Mouse (Mus musculus) kidney, adult 2 months (tissue): Measurements from ENCODE around the gene Sh3bgr. TPM values are rescaled to one million over a fixed set of nuclear protein-coding genes. Genes with fewer than 3 reads are reported as not detected.

Experiments used
- DNase-seq: peaks from one replicate; pipeline ENCODE4 v3.0.0; 2021
- H3K27ac ChIP-seq: fragments of 200-500 bp; 2 replicates; pipeline ENCODE4 v1.5.1; 2012; ENCODE audit warnings: low read depth, low read length, control low read depth, inconsistent platforms; ENCODE audit not compliant: insufficient read depth
- H3K27me3 ChIP-seq: fragments of 200-500 bp; replicated peaks from 2 replicates; pipeline ENCODE4 v1.6.1; 2012; ENCODE audit warnings: mild to moderate bottlenecking, moderate library complexity, low read length, inconsistent platforms; ENCODE audit not compliant: control insufficient read depth, insufficient read depth
- H3K36me3 ChIP-seq: fragments of 200-500 bp; 2 replicates; pipeline ENCODE4 v1.6.1; 2012; ENCODE audit warnings: mild to moderate bottlenecking, moderate library complexity, low read length, inconsistent platforms; ENCODE audit not compliant: control insufficient read depth, insufficient read depth
- H3K4me1 ChIP-seq: fragments of 200-500 bp; 2 replicates; pipeline ENCODE4 v1.6.1; 2011; ENCODE audit warnings: low read length; ENCODE audit not compliant: control insufficient read depth, insufficient read depth
- H3K4me3 ChIP-seq: fragments of 200-500 bp; 2 replicates; pipeline ENCODE4 v1.5.1; 2011; ENCODE audit warnings: mild to moderate bottlenecking, low read depth, low read length, control low read depth; ENCODE audit not compliant: insufficient read depth
- CTCF ChIP-seq: fragments of 200-500 bp; conservative IDR thresholded peaks from 2 replicates; pipeline ENCODE4 v1.5.1; 2011; ENCODE audit warnings: low read depth, mild to moderate bottlenecking, control low read depth, low read length, moderate library complexity, mixed read lengths; ENCODE audit not compliant: insufficient read depth, insufficient read length
- POLR2A ChIP-seq: fragments of 200-500 bp; IDR thresholded peaks from one replicate; pipeline ENCODE4 v1.6.1; 2011; ENCODE audit warnings: low read depth, low read length, control low read depth
- WGBS: fragments of 180-500 bp; shearing (Covaris S2); methylation state at CpG from one replicate; pipeline ENCODE4 v1.1.7; 2018; 5-methylcytosine and 5-hydroxymethylcytosine counted together
- polyA plus RNA-seq: library from polyadenylated mRNA; depleted of rRNA; stranded (reverse); fragments of >200 nt; gene quantifications from 2 replicates; pipeline ENCODE4 v1.2.3, GENCODE M21; 2012; rRNA removed

Sh3bgr gene
- 4.5 and 6.7 TPM in 2 replicates for polyA plus RNA-seq

- 2% methylated on average over 20 of the region's 20 CpGs for WGBS
These were observed at the start of gene Sh3bgr for GRCm38 (mm10) chr16:96199913-96200701. Sh3bgr (plus strand) TSS chr16:96200450.

GRCm38 (mm10) chr16:96150995-96151394 lies 49.3 kb upstream of the Sh3bgr start:
- TF ChIP-seq CTCF (no peak), POLR2A (no peak)
- DNase-seq = no peak
- WGBS = 69% methylated on average over 4 of the region's 4 CpGs
- H3K27me3 ChIP-seq = no peaks in the 10 kb centered on the region
- no peak overlapping the region for H3K4me3 ChIP-seq
- H3K4me1 ChIP-seq = peaks cover under 1% of the 10 kb centered on the region; the same call in 1 of the 2 replicates
- H3K36me3 ChIP-seq = no peaks in the 10 kb centered on the region
- H3K27ac ChIP-seq = no peak overlapping the region

More at GRCm38 (mm10) chr16:96199913-96200701, at the start of gene Sh3bgr:
- no peaks in the 10 kb centered on the region for H3K4me1 ChIP-seq
- no peaks in the 10 kb centered on the region for H3K36me3 ChIP-seq
- peak within 1 kb of the TSS; percentile 55 for H3K4me3 ChIP-seq
- peak; percentile 85 for DNase-seq
- H3K27me3 ChIP-seq = no peaks in the 10 kb centered on the region
- TF ChIP-seq CTCF = no peak
- TF ChIP-seq POLR2A = no peak
- peak within 1 kb of the TSS; percentile 42; the same call in 1 of the 2 replicates for H3K27ac ChIP-seq

DNA sequence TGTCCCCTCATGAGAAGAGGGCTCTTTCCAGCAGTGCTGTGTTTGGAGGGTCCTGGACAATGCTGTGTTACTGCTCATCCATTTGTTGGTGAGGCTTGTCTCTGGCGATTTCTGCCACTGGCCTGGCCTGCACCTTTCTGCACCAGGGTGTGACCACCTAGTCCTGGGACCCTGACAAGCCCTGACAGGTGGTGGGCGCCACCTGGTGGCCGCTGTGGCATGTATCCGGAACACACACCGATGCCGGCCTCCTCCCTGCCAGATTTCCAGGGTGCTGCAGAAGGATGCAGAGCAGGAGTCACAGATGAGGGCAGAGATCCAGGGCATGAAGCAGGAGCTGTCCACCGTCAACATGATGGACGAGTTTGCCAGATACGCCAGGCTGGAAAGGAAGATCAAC lies 48.7 kb upstream of the Sh3bgr start:
- no peaks in the 10 kb centered on the region for H3K27me3 ChIP-seq
- 12% methylated on average over 9 of the region's 9 CpGs for WGBS
- peak; percentile 70 for DNase-seq
- no peaks in the 10 kb centered on the region for H3K36me3 ChIP-seq
- H3K4me3 ChIP-seq = no peak overlapping the region
- no peaks in the 10 kb centered on the region for H3K4me1 ChIP-seq
- no peak for TF ChIP-seq POLR2A
- TF ChIP-seq CTCF = peak; percentile 82
- H3K27ac ChIP-seq = no peak overlapping the region

DNA sequence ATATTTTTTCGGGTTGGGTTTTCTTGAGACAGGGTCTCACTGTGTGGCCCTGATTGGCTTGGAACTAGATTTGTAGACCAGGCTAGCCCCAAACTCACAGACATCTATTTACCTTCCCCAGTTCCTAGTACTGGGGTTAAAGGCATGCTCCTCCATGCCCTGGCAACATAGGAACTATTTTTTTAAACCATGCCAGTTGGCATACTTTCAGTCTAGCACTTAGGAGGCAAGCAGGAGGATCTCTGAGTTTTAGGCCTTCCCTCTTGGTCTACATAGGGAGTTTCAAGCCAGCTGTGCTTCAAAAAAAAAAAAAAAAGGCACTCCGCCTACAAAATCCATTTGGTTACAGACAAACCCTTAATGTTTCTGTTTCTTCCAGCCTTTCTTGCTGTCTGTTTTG lies 45.8 kb upstream of the Sh3bgr start:
- no peaks in the 10 kb centered on the region for H3K27me3 ChIP-seq
- DNase-seq = no peak
- TF ChIP-seq CTCF = no peak
- no peak for TF ChIP-seq POLR2A
- H3K27ac ChIP-seq = no peak overlapping the region
- 87% methylated on average over 2 of the region's 2 CpGs for WGBS
- no peak overlapping the region for H3K4me3 ChIP-seq
- H3K36me3 ChIP-seq = no peaks in the 10 kb centered on the region
- no peaks in the 10 kb centered on the region for H3K4me1 ChIP-seq

GRCm38 (mm10) chr16:96156019-96156418 lies 44.2 kb upstream of the Sh3bgr start:
- no peaks in the 10 kb centered on the region for H3K27me3 ChIP-seq
- H3K4me3 ChIP-seq = no peak overlapping the region
- 86% methylated on average over 8 of the region's 8 CpGs for WGBS
- no peaks in the 10 kb centered on the region for H3K36me3 ChIP-seq
- no peak for DNase-seq
- no peak overlapping the region for H3K27ac ChIP-seq
- TF ChIP-seq POLR2A (no peak), CTCF (no peak)
- no peaks in the 10 kb centered on the region for H3K4me1 ChIP-seq

- H3K27ac ChIP-seq = no peak overlapping the region
- H3K36me3 ChIP-seq = no peaks in the 10 kb centered on the region
- H3K27me3 ChIP-seq = no peaks in the 10 kb centered on the region
- no peaks in the 10 kb centered on the region for H3K4me1 ChIP-seq
- TF ChIP-seq POLR2A (no peak), CTCF (no peak)
- 94% methylated on average over 11 of the region's 11 CpGs for WGBS
- no peak for DNase-seq
- no peak overlapping the region for H3K4me3 ChIP-seq
These were observed 43.1 kb upstream of the Sh3bgr start for GRCm38 (mm10) chr16:96157171-96157570.

GRCm38 (mm10) chr16:96158511-96159080 lies 41.7 kb upstream of the Sh3bgr start:
- Histone ChIP-seq H3K36me3 (no peaks in the 10 kb centered on the region), H3K4me3 (peak overlapping the region; percentile 63), H3K27ac (no peak overlapping the region), H3K4me1 (no peaks in the 10 kb centered on the region), H3K27me3 (no peaks in the 10 kb centered on the region)
- 66% methylated on average over 12 of the region's 12 CpGs for WGBS
- no peak for DNase-seq
- TF ChIP-seq POLR2A = no peak
- TF ChIP-seq CTCF = no peak
